Mouse (Mus musculus) layer of hippocampus, adult 18-20 months (tissue): ENCODE measurements around the gene Slc25a12. TPM values are rescaled to one million over a fixed set of nuclear protein-coding genes. Genes with fewer than 3 reads are reported as not detected.

Experiments
- DNase-seq, 2 experiments: peaks; one replicate each; pipeline ENCODE4 v3.0.0; 2022; ENCODE audit warnings: low spot score in 2 of 2
- total RNA-seq, 2 experiments: library from RNA; stranded (reverse); gene quantifications; 2 replicates each; pipeline ENCODE4 v1.2.3; 2021

Gene Slc25a12
- total RNA-seq, 2 experiments from 2014 or later, result 150 to 164 TPM

DNA sequence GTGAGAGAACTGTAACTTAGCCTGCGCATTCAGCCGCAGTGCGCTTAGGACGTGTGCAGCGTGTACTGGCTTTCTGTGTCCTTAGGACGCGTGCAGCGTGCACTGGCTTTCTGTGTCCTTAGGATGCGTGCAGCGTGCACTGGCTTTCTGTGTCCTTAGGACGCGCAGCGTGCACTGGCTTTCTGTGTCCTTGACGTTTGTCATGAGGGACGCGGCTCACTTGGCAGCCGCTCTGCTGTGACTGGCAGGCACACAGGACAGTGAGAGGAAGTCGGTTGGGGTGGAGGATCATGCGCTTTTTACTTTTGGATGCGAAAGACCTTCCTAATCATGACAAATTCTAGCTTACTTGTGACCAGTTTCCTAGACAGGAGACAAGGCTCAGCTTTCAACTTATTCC lies 103.0 kb downstream of the Slc25a12 start:
- DNase-seq, result no peak

DNA sequence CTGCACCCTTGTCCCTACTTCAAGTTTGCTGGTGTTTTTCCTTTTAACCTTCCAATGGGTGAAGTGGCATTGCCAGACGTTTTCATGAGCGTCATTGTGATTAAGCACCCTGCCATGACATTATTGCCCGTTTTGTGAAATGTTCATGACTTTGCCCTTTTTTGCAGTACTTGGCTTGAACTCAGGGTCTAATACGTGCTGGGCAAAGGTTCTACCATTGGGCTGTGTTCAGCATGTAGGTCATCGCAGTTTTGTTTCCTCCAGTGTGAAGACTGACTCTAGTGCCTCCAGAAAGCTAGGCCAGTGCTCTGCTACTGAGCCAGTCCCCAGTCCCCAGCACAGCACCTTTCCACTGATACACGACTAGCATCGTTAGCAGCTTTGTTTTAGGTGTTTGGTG lies 111.0 kb downstream of the Slc25a12 start:
- DNase-seq, result no peak

DNA sequence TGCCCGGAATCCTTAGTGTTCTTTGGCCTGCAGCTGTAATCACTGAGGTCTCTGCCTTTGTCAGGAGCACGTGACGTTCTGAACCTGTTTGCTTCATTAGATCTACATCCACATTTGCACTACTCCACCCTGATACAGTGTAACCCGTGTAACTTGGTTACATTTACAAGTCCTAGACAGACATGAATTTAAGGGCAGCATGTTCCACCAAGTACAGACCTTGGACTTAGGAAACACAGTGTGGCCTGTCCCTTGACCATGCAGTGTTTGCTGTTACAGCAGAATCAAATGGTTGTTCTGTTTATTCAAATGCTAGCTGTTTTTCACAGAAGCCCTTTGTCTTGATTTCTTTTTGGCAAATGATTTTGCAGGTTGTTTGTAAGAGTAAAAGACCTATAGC lies 112.7 kb downstream of the Slc25a12 start:
- no peak for DNase-seq

DNA sequence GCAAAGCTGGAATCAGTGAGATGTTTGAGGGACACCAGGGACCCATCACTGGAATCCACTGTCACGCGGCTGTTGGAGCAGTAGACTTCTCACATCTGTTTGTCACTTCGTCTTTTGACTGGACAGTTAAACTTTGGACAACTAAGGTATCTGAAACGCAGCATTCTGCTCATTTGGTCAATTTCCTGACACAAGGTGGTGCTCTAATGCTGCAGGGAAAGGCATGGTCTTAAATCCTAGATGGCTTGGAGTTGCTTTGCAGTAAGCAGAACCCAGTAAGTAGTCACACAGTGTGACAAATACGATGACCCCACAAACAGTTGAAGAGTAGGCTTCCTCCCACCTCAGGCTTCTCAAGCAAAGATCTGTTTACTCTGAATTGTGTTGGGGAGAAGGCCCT lies 116.7 kb downstream of the Slc25a12 start:
- peak in 1 of 2 experiments; percentile 51 for DNase-seq

DNA sequence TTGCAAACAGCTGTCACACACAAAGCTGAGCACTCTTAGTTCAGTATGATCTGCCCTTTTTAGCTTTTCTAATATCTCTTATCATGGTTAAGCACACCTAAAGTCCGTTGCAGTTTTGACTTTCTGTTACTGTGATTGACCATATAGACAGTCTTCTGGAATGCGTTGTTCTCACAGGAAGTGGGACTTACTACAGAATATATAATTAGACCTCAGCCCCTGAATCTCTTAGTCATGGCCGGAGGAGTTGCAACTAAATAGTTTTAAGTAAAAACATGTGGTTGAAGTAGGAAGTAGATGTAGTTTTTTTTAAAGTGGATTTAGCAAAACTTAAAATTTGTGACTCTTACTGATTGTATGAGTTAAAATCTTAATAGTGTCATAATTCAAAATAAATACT lies 119.5 kb downstream of the Slc25a12 start:
- no peak for DNase-seq

DNA sequence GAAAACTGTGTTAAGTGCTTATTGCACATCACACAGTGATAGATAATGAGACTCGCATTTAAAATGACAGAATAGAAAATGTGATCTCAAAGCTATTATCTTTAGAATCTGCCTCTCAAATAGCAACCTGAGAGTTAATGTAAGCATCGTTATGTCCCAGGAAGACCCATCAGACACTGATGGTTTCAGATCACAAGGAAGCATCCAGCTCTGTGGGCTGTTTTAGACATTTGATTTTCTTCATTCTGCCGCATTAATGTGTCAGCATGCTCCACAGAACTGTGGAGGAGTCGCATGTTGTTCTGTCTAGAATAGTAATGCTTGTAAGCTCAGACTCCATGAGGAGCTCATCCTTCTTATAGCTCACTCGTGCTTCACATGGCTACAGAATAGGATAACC lies 121.5 kb downstream of the Slc25a12 start:
- peak in 1 of 2 experiments; percentile 30 for DNase-seq

DNA sequence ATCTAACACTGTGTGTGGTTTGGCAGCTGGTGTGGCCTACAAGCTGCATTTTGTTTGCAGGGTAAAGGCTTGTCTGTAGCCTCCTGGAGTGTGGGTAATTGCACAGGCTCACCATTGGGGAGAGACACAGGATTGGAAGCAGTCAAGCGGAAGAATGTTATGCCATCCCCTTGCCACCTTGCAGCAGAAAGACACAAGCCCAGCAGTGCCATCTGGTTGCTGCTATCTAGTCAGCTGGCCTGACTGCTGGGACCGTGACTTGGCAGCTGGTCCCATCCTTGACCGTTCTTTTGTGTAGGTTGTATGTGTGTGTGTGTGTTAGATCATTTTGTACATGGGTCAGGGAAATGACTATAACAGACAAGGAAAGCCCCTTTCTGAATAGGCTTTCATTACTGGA lies 122.1 kb downstream of the Slc25a12 start:
- peak in 1 of 2 experiments; percentile 51 for DNase-seq

DNA sequence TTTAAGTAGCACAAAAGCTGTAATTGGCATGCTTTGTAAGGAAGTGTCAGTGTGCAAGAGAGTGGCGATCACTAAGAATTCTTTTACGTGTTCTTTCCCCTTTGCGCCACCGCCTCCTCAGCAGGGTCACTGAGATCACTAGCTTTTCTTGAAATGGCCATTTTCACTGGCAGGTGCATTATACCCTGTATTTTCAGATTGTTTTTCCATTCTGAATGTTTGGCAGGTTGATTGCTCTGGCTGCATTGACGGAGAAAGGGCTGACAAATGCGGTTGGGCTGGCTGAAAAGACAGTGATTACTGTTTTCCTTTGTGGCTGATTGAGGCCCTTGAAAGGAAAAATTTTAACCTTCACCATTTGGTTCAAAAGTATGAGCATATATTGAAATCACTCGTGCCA lies 122.7 kb downstream of the Slc25a12 start:
- DNase-seq, result no peak

DNA sequence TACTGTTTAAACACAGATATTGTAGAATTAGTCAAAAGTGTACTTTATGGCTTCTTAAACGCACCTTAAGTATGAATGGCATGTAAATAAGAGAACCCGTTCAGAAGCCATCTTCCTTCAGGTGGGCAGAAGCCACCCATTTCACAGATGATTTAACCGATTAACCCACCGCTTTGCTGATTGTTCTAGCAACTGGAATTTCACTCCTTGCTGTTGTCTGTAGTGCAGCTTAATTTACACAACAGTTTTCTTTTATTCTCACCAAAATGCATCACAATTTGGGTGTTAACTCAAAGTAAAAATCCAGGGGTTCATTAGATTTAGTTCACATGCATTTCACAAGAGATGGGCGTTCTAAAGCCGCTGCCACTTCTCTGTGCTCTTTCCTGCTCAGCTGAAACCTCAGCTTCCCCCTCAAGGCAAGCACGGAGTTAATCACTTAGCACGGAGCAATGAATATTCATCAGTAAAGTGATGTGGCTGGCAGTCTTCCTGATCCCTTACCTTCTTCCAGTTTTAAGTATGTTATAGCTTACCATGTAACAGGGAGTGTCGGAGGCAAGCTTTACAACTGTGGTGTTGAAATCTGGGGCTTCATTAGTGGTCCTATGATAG lies 124.4 kb downstream of the Slc25a12 start:
- no peak for DNase-seq

DNA sequence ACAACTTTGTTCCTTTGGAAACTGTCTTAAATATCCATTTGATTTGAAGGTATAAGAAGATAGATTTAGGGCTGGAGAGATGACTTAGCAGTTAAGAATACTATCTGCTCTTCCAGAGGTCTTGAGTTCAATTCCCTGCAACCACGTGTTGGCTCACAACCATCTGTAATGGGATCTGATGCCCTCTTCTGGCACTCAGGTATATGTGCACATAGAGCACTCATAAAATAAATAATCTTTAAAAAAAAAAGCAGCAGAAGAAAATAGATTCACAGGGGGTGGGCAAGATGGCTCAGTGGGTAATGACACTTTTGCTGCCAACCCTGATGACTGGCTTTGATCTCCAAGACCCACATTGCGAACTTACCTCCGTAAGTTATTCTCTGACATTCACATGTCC lies 125.4 kb downstream of the Slc25a12 start:
- no peak for DNase-seq

DNA sequence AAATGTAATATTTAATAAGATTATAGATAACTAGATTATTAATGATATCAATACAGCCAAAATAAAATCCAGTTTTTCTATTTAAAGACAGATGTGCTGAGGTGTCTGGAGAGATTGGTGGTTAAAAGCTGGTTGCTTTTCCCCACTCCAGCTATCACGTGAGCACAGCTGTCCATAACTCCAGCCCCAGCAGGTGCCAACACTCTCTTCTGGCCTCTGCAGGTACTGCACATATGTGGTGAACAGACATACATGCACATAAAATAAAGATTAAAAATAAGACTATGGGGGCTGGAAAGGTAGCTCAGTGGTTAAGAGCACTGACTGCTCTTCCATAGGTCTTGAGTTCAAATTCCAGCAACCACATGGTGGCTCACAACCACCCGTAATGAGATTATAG lies 126.0 kb downstream of the Slc25a12 start:
- no peak for DNase-seq

DNA sequence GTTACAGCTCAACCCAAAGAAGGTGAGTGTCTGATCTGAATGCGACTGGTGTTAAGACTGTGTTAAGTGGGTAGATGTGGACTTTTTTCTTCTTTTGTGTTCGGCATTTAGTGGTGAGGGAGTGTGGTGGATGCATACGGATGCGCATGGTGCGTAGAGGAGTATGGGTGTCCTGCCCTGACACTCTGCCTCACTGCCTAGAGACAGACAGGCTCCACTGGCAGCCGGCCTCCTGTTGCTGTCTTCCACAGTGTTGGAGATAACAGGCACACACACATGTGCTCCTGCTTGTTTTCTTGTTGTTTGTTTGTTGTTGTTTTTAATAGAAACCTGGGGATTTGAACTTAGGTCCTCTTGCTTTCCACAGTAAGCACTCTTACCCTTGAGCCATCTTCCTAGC lies 131.5 kb downstream of the Slc25a12 start:
- no peak for DNase-seq

DNA sequence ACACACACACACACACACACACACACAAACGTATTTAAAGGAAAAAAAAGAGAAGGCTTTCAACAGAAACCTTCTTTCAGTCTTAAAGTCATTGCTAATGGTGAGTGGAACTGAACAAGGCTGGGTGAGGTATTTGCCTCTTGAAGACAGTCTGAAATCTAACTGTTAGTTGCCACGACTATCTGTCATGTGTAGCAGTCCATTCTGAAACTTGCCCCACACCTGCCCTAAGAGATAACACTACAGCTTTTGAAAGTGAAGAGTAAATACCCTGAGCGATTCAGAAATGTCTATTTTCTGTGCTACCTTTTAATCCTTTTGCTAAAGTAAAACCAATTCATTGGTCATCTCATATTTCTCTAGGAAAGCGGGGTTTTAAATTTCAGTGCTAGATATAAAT lies 132.1 kb downstream of the Slc25a12 start:
- no peak for DNase-seq

DNA sequence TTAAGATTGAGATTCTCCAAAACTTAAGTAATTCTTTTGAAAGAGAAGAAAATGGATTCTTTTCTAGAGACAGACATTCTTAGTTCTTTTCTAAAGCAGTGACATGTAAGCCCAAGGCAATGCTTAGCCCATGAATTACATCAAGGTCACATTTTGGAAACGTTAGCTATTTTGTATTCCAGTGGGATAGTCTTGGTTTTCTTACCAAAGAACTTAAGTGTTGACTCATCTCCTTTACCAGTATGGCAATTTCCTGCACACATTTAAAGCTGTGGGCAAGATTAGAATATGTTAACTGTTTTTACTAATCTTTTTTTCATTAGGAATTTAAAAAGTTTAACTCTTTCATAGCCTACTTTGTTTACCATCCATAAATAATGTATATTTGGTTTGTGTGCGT lies 134.6 kb downstream of the Slc25a12 start:
- DNase-seq, result no peak

DNA sequence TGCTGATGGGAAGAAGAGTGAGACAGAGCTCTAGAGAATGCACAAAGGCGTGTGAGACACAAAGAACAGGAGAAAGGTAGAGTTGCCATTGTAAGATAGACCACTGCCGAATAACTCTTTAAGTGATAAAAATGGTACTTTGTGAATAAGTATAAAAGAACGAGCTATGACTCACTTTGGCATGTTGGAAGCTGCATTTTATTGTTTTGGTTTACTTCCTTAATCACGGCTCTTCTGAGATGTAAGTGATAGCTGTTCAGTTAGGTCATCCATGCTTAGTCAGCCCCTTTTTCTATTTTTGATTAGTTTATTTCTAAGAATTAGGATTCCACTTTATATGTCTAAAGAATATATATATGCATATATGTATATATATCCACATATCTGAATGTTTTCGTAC lies 135.6 kb downstream of the Slc25a12 start:
- DNase-seq, result no peak

DNA sequence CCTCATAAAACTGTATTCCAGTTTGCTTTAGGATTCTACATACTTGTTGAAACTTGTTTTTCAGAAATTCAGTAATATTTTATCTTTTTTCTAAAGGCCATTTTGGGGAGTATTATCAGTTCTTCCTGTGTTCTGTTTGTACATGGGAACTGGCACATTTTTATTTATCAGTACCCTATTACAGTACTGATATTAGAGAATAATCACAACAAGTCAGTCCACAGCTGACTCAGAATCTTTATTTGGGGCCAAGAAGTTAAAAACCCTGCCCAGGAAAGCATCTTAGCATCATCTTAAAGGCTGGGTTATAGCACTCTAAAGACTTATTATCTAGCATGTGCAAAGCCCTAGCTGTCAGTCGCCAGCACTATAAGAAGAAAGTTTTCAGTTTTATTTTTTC lies 137.9 kb downstream of the Slc25a12 start:
- no peak for DNase-seq

DNA sequence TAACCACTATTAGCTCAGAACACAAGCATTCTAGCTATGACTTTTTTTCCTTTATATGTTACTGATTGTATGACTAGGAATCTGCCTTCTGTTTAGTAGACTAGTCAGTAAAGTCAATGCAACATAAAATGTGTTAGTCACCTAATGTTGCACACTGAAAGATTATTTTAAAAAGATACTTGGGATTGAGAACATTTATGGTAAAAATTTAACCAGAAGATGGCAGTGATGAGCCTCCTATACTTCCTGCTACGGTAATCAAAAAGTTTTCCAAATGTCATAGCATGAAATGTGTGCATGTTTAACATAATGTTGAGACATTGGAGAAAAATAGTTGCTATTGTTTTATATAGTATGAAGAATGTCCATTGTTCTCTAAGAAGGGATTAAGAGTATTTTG lies 140.2 kb downstream of the Slc25a12 start:
- DNase-seq, result no peak

Other genes starting within 250 kb of the Slc25a12 start
- 1 to 10 TPM; 1.9 to 3.1 TPM for gene Cybrd1, start 249.8 kb downstream of the Slc25a12 start, total RNA-seq
- 100 to 1,000 TPM; 123 to 131 TPM for gene Dync1i2, start 156.0 kb downstream of the Slc25a12 start, total RNA-seq
- gene Hat1, start 21.2 kb upstream of the Slc25a12 start, total RNA-seq, result 10 to 100 TPM; 14.7 to 18.3 TPM
- 10 to 100 TPM; 23.1 to 23.3 TPM for gene Metap1d, start 85.5 kb upstream of the Slc25a12 start, total RNA-seq
- 10 to 100 TPM; 18.1 to 20.1 TPM for gene Dlx1, start 160.4 kb upstream of the Slc25a12 start, total RNA-seq
- 1 to 10 TPM; 5.0 to 5.5 TPM for gene Dlx2, start 179.0 kb upstream of the Slc25a12 start, total RNA-seq